Mouse (Mus musculus) lung, embryonic 14.5 days (tissue): ENCODE data around the gene Stac2. TPM values are rescaled to one million over a fixed set of nuclear protein-coding genes. Genes with fewer than 3 reads are reported as not detected.

Experiments used
- ATAC-seq: fragments of 200-750 bp; cut with Nextera tagmentation; 2 replicates; pipeline ENCODE4 v1.8.0; 2017; ENCODE audit warnings: mild to moderate bottlenecking, moderate TSS enrichment, moderate library complexity; ENCODE audit not compliant: insufficient read depth
- DNase-seq: peaks from one replicate; pipeline ENCODE4 v3.0.0-alpha.2; 2015
- H3K27ac ChIP-seq: fragments of 300-500 bp; sonication (generic); 2 replicates; pipeline ENCODE4 v1.5.1; 2014; ENCODE audit warnings: low read depth, mild to moderate bottlenecking, moderate library complexity
- H3K27me3 ChIP-seq: fragments of 300-500 bp; sonication (generic); 2 replicates; pipeline ENCODE4 v1.6.1; 2014; ENCODE audit warnings: low read length, control low read depth; ENCODE audit not compliant: insufficient read depth
- H3K36me3 ChIP-seq: fragments of 300-500 bp; sonication (generic); 2 replicates; pipeline ENCODE4 v1.6.1; 2014; ENCODE audit warnings: control low read depth; ENCODE audit not compliant: insufficient read depth
- H3K4me1 ChIP-seq: fragments of 300-500 bp; sonication (generic); 2 replicates; pipeline ENCODE4 v1.6.1; 2014; ENCODE audit warnings: antibody characterized with exemption, control low read depth; ENCODE audit not compliant: insufficient read depth
- H3K4me2 ChIP-seq: fragments of 300-500 bp; sonication (generic); 2 replicates; pipeline ENCODE4 v1.6.1; 2014; ENCODE audit warnings: mild to moderate bottlenecking
- H3K4me3 ChIP-seq: fragments of 300-500 bp; sonication (generic); 2 replicates; pipeline ENCODE4 v1.5.1; 2014; ENCODE audit warnings: low read depth, low read length
- H3K9ac ChIP-seq: fragments of 300-500 bp; sonication (generic); 2 replicates; pipeline ENCODE4 v1.6.1; 2014
- H3K9me3 ChIP-seq: fragments of 300-500 bp; sonication (generic); 2 replicates; pipeline ENCODE4 v1.6.1; 2016; ENCODE audit warnings: low read depth, low read length, control low read depth
- CTCF ChIP-seq: IDR thresholded peaks from 2 replicates; pipeline ENCODE4 v1.5.1; 2016; ENCODE audit warnings: antibody characterized with exemption, low read depth
- WGBS: fragments of 180-500 bp; shearing (Covaris S2); extraction: QIAGEN DNeasy Blood & Tissue Kit; methylation state at CpG from one replicate; pipeline ENCODE4 v1.1.7; 2014; 5-methylcytosine and 5-hydroxymethylcytosine counted together
- microRNA-seq: library from miRNA; unstranded; fragments of <30 nt; microRNA quantifications from one replicate; pipeline ENCODE4, GENCODE M21; 2016; ENCODE audit warnings: borderline number of aligned reads
- polyA plus RNA-seq: library from polyadenylated mRNA; unstranded; fragments of >200 nt; fragmentation: Nextera tagmentation; extraction: Ambion mirVana; gene quantifications from 2 replicates; pipeline ENCODE4 v1.2.1, GENCODE M21; 2014

Stac2 gene
- polyA plus RNA-seq, 1 experiment from 2014 or later = 0.05 TPM

DNA sequence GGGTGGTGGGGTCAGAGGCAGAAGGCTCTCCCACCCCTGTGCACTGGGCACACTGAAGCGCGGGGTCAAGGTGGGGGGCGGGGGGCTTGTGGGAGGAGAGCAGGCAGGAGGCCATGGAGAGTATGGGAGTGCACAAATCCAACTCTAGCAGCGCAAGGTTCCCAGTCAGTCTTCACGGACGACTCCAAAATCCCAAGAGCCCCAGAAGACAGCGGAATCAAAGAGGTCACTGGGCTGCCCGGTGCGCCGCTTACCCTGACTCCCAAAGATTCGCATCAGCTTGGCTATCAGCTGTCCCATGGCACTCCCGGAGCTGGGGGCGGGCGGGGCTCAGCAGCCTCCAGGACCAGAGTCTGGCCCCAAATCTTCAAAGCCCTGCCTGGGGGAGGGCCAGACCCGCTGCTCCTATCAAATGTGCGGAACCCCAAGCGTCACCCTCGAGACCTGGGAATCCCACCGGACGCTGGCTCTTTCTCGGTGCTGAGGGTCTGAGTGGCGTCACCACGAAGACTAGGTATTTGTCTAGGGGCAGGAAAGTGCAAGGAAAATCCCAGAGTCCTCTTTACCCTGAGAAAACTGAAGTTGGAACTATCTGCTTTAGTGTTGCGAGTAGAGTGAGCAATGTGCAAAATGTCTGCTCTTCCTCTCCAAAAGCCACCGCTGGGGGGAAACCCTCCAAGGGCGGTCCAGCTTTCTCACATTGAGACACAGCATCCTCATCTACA is 57.5 kb downstream of the Stac2 start, which contains the start of gene Arl5c:
Gene Arl5c (minus strand): TSS at position 618 of the 725 bp plus-strand sequence.
- Histone ChIP-seq H3K9ac (peak within 1 kb of the TSS; percentile 49), H3K4me3 (peak within 1 kb of the TSS; percentile 51), H3K36me3 (no peaks in the 10 kb centered on the region), H3K9me3 (no peaks in the 10 kb centered on the region), H3K4me1 (0 out of 2 replicates have a peak, but pooled peaks cover 9% of the 10 kb centered on the region), H3K27me3 (peaks cover 1% of the 10 kb centered on the region; the same call in 1 of the 2 replicates), H3K4me2 (peak within 1 kb of the TSS; percentile 95), H3K27ac (peak within 1 kb of the TSS; percentile 42; the same call in 1 of the 2 replicates)
- peak; percentile 60 for TF ChIP-seq CTCF
- 1% methylated on average over 26 of the region's 26 CpGs for WGBS
- peak; percentile 78 for DNase-seq
- ATAC-seq = peak; percentile 73; the same call in 1 of the 2 replicates

DNA sequence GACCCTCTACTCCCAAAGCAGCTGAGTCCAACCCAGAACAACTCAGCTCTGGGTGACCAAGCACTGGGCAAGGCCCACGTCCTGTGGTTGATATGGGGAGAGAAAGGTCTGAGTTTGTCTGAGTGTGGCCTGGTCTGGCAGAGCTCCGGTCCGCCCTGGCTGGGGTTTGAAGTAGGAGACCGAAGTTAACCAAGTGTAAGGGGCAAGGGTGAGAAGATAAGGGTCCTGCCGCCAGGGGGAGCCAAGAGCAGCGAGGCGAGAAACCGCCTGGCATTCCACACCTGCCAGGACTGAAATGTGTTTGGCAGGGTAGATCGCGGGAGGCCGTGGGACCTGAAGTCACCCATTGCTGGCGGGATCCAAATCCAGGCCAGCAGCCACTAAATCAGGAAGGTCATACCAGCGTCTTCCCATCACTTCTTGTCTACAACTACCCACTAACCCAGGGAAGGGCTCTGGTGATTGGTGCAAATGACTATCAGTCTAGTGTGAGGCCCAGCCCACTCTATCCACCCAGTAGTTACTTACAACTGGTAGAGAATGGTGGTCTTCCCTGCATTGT is 58.6 kb downstream of the Stac2 start:
- peak overlapping the region; percentile 51 for H3K4me3 ChIP-seq
- no peaks in the 10 kb centered on the region for H3K27me3 ChIP-seq
- TF ChIP-seq CTCF = peak; percentile 85
- no peaks in the 10 kb centered on the region for H3K36me3 ChIP-seq
- 0 out of 2 replicates have a peak, but pooled peaks cover 9% of the 10 kb centered on the region for H3K4me1 ChIP-seq
- H3K9ac ChIP-seq = no peak overlapping the region
- ATAC-seq (peak; percentile 28), DNase-seq (peak; percentile 79)
- H3K27ac ChIP-seq = no peak overlapping the region
- no peaks in the 10 kb centered on the region for H3K9me3 ChIP-seq
- WGBS = 10% methylated on average over 13 of the region's 13 CpGs
- H3K4me2 ChIP-seq = peak overlapping the region; percentile 95

DNA sequence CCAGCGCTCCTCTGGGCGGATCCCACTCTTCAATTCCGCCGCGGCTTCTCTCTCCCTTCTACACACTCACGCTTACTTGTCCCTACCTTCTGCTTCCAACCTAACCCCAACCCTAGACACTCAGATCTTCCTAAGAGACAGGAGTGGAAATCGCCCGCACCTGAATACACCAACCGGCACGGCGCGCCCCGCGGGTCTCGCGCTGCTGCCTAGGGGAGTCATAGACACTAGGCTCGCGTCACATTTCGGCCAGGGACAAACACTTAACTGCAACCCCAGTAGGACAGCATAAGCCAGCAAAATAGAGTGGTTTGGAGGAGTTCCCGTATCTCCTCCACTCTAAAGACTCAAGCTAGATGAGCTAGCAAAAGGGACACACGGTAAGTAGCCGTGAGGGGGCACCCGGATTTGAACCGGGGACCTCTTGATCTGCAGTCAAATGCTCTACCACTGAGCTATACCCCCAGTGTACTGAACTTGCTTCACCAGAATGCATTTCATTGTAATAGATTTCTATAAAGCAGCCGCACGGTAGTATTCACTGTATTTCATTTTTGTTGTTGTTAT is 64.6 kb downstream of the Stac2 start:
- H3K4me3 ChIP-seq = peak overlapping the region; percentile 87
- peak; percentile 86 for ATAC-seq
- H3K9ac ChIP-seq = peak overlapping the region; percentile 82
- no peak for TF ChIP-seq CTCF
- no peaks in the 10 kb centered on the region for H3K9me3 ChIP-seq
- no peaks in the 10 kb centered on the region for H3K36me3 ChIP-seq
- WGBS = under 1% methylated on average over 26 of the region's 26 CpGs
- no peaks in the 10 kb centered on the region for H3K4me1 ChIP-seq
- peak; percentile 97 for DNase-seq
- peaks cover 24% of the 10 kb centered on the region for H3K27me3 ChIP-seq
- peak overlapping the region; percentile 95 for H3K4me2 ChIP-seq
- H3K27ac ChIP-seq = peak overlapping the region; percentile 93

DNA sequence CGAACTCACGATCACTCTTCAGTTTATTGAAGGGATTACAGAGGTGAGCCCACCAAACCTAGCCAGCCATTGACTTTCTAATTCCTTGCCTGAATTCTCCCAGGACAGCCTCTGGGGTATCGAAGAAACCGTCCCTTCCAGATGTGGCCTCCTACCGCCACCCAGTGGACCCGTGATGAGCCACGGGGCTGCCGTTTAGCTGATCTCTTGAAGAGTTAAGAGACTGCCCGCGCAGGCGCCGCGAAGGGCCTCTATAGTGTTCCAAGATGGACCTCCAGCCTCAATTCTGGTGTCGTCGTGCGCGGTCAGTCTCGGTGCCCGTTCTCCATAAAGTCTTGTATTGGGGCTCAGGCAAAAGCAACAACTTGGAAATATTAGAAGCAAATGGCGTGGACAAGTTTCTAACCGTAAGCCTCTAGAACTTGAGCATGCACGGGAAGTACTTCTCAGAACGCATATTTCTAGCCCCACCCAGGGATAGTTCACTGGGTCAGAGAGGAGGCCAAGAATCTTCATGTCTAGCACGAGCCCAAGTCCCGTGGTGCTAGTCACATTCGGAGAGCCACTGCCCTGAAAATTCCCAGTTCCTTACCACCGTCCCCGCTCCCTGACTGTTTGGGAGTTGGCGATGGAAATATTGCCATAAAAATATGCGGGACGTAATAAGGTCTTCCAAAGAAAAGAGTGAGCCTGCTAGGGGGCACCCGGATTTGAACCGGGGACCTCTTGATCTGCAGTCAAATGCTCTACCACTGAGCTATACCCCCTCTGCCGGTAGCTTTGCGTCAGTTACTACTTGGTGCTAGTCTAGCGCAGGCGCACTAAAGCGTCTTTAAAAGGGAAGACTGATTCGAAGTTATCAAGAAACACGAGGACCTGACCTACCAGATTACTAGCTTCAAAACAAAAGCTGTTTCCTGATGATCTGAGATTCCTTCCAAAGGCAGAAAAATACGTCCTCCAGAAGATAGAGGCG is 65.4 kb downstream of the Stac2 start:
- WGBS = under 1% methylated on average over 42 of the region's 42 CpGs
- Histone ChIP-seq H3K4me2 (peak overlapping the region; percentile 95), H3K4me1 (no peaks in the 10 kb centered on the region), H3K36me3 (no peaks in the 10 kb centered on the region), H3K27me3 (peaks cover 24% of the 10 kb centered on the region), H3K9me3 (no peaks in the 10 kb centered on the region), H3K27ac (peak overlapping the region; percentile 93), H3K4me3 (peak overlapping the region; percentile 87), H3K9ac (peak overlapping the region; percentile 82)
- peak; percentile 88 for TF ChIP-seq CTCF
- ATAC-seq (peak; percentile 86), DNase-seq (peak; percentile 98)

DNA sequence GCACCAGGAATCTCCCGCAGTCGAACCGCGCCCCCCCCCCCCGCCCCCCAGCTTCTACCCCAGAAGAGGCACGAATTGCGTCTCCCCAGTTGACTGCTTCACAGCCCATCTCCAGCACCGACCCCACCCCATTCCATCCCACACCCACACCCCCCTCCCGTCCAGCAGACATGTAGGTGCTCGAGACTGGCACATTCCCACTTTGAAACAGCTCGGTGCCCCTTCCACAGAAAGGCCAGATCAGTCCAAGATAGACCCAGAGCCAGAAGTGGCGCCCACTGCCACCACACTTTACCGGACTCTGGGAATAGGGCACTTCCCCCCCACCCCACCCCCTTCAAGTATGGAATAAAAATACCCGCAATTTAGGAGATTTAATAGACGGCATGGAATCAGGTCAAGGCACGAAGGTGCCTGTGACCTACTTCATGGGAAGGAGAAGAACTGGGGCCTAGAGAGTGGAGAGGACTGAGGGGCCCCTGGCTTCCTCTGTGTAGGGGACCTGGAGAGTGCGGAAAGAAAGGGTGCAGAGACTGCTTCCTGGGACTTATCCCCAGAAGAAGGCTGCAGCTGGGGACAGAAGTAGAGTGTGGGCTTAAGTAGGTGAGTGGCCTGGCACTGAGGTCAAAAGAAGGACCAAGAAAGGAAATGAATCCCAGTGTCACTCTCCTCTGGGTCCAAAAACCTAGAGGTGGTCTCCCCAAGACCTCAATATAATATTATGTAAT is 66.4 kb downstream of the Stac2 start:
- 25% methylated on average over 14 of the region's 17 CpGs for WGBS
- TF ChIP-seq CTCF = no peak
- peak overlapping the region; percentile 54; the same call in 1 of the 2 replicates for H3K9ac ChIP-seq
- no peaks in the 10 kb centered on the region for H3K36me3 ChIP-seq
- H3K4me1 ChIP-seq = no peaks in the 10 kb centered on the region
- peak overlapping the region; percentile 87 for H3K4me3 ChIP-seq
- ATAC-seq (no peak), DNase-seq (no peak)
- H3K4me2 ChIP-seq = peak overlapping the region; percentile 95
- no peak overlapping the region for H3K27ac ChIP-seq
- H3K9me3 ChIP-seq = no peaks in the 10 kb centered on the region
- H3K27me3 ChIP-seq = peaks cover 24% of the 10 kb centered on the region

Small RNA genes lying within 50 kb of the gene (microRNA-seq; reads per million reads assigned to microRNA genes)
- not detected for gene Gm27597

Other genes with a start within 250 kb of the Stac2 start
- 6.1 and 6.8 TPM in 2 replicates for gene B230217C12Rik, start 212.7 kb downstream of the Stac2 start, polyA plus RNA-seq
- 0.84 and 0.85 TPM in 2 replicates for gene Fbxo47, start 169.3 kb downstream of the Stac2 start, polyA plus RNA-seq
- gene Plxdc1, start 67.0 kb downstream of the Stac2 start, polyA plus RNA-seq = 0.53 and 0.64 TPM in 2 replicates
- gene Arl5c, start 57.3 kb downstream of the Stac2 start, polyA plus RNA-seq = 11.4 and 11.5 TPM in 2 replicates
- gene Cacnb1, start 30.4 kb downstream of the Stac2 start, polyA plus RNA-seq = 5.4 and 5.5 TPM in 2 replicates
- gene Rpl19, start 26.8 kb downstream of the Stac2 start, polyA plus RNA-seq = 1,155 and 1,171 TPM in 2 replicates
- 9.6 and 17.3 TPM in 2 replicates for gene Fbxl20, start 96.9 kb upstream of the Stac2 start, polyA plus RNA-seq
- 62.4 and 62.8 TPM in 2 replicates for gene Med1, start 139.8 kb upstream of the Stac2 start, polyA plus RNA-seq
- 14.6 and 16.6 TPM in 2 replicates for gene Cdk12, start 149.6 kb upstream of the Stac2 start, polyA plus RNA-seq